Mouse (Mus musculus): ENCODE measurements around the gene Fer1l5. TPM values are rescaled to one million over a fixed set of nuclear protein-coding genes. Genes with fewer than 3 reads are reported as not detected.

Fer1l5 gene
- polyA plus RNA-seq, 1 experiment, result not detected

DNA sequence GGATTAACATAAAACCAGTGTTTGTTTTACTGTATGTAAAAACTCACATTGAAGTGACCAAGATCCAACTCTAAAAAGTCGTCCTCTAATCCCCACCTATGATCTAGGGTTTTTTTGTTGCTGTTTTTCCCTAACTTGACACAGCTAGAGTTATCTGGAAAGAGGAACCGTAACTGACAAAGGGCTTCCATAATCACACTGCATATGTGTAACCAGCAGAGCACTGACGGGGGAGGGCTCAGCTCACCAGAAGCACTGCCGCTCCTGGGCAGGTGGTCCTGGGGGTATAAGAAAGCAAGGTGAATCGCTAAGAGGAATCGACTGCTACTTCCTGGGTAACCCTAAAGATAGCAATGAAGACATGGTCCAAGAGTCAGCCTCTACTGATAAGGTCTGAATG is 29.5 kb upstream of the Fer1l5 start:
- Histone ChIP-seq H3K4me3 (replicated peaks; ENCODE audit: control insufficient read depth, low read depth, low read length) (no peak overlapping the region), H3K27ac (ENCODE audit: control insufficient read depth, insufficient read depth, low read depth, low read length, poor library complexity) (no peak overlapping the region), H3K4me1 (ENCODE audit: control insufficient read depth, insufficient read depth, low read length) (no peaks in the 10 kb centered on the region)
- no peak for TF ChIP-seq CTCF (IDR thresholded peaks at IDR 0.05; ENCODE audit: control insufficient read depth, insufficient read depth, low read length)
- TF ChIP-seq POLR2A (IDR thresholded peaks at IDR 0.05; ENCODE audit: borderline replicate concordance, control insufficient read depth, low read depth, low read length), result no peak
- 82% methylated on average over 6 of the region's 6 CpGs for WGBS

DNA sequence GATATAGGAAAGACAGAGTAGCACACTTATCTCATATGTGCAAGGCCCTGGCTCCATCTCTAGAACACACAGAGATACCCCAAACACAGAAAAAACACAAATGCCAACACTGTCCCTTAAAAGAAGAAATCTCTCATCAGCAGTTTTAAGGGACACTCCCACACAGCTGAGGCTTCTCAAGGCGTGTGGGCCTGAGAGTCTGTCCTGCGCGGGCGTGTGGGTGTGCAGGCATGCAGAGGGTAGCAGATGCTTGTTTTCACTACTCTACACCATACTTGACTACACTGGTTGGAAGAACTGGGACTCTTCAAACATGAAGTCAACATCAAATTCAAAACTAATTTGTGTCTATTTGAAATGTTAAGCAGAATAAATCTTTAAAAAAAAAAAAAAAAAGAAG is 19.7 kb upstream of the Fer1l5 start:
- Histone ChIP-seq H3K4me1 (ENCODE audit: control insufficient read depth, insufficient read depth, low read length) (no peaks in the 10 kb centered on the region), H3K27ac (ENCODE audit: control insufficient read depth, insufficient read depth, low read depth, low read length, poor library complexity) (no peak overlapping the region), H3K4me3 (replicated peaks; ENCODE audit: control insufficient read depth, low read depth, low read length) (no peak overlapping the region)
- WGBS, result 81% methylated on average over 4 of the region's 4 CpGs
- TF ChIP-seq CTCF (IDR thresholded peaks at IDR 0.05; ENCODE audit: control insufficient read depth, insufficient read depth, low read length) (no peak), POLR2A (IDR thresholded peaks at IDR 0.05; ENCODE audit: borderline replicate concordance, control insufficient read depth, low read depth, low read length) (no peak)

DNA sequence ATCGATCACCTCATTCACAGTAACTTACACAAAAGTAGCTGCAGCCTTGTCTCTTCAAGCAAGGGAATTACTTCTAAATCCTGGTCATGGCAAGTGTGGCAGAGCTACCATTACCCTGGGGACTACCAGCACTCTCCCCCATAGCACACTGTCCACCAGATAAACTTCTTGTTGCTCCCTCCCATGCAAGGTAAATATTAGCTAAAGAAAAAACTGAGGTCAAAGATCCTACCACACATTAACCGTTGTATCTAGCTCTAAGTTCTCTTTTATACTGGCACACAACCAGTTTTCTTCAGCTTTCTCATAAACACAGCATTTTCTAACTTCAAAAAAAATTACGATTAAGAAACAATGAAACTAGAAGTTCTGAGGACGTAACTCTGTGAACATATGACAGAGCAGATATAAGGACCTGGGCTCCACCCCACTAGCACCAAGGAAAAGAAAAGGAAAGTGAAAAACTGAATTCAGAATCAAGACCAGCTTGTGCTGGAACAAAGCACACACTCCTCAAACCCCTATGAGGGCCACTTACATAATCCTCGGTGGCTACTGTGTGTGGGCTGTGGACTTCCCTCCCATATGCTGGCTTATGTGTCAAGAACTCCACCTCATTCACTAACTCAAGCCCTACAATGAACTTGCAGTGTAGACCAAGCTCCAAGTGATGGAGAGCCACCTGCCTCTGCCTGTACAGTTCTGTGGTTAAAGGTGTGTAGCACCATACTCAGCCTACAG is 15.0 kb upstream of the Fer1l5 start:
- H3K27ac ChIP-seq (ENCODE audit: control insufficient read depth, insufficient read depth, low read depth, low read length, poor library complexity), result no peak overlapping the region
- no peak for TF ChIP-seq POLR2A (IDR thresholded peaks at IDR 0.05; ENCODE audit: borderline replicate concordance, control insufficient read depth, low read depth, low read length)
- no peak for TF ChIP-seq CTCF (IDR thresholded peaks at IDR 0.05; ENCODE audit: control insufficient read depth, insufficient read depth, low read length)

DNA sequence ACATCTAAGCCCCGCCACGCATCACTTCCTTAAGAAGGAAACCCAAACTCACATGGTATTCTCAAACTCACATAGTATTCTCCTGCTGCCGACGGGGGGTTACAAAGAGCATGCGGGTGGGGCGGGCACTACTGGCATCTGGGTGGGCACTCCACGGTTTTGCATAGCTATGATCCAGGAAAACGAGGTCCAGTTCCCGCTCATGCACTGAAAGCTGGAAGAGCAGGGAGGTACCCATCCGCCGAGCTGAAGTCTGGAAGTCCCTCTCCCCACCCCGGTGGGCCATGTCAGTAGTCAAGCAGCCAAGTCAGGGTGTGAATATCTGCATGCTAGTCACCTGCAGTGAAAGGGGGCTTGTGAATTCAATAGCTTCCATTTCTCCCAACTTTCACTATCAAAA is 4.4 kb upstream of the Fer1l5 start:
- WGBS, result 37% methylated on average over 12 of the region's 12 CpGs
- Histone ChIP-seq H3K4me1 (ENCODE audit: control insufficient read depth, insufficient read depth, low read length) (peaks cover 2% of the 10 kb centered on the region; the same call in 1 of the 2 replicates), H3K27ac (ENCODE audit: control insufficient read depth, insufficient read depth, low read depth, low read length, poor library complexity) (no peak overlapping the region), H3K4me3 (replicated peaks; ENCODE audit: control insufficient read depth, low read depth, low read length) (peak overlapping the region; percentile 71)
- no peak for TF ChIP-seq POLR2A (IDR thresholded peaks at IDR 0.05; ENCODE audit: borderline replicate concordance, control insufficient read depth, low read depth, low read length)
- TF ChIP-seq CTCF (IDR thresholded peaks at IDR 0.05; ENCODE audit: control insufficient read depth, insufficient read depth, low read length), result no peak

More for the DNA sequence above, 15.0 kb upstream of the Fer1l5 start:
- 80% methylated on average over 5 of the region's 5 CpGs for WGBS
- no peaks in the 10 kb centered on the region for H3K4me1 ChIP-seq (ENCODE audit: control insufficient read depth, insufficient read depth, low read length)
- no peak overlapping the region for H3K4me3 ChIP-seq (replicated peaks; ENCODE audit: control insufficient read depth, low read depth, low read length)

DNA sequence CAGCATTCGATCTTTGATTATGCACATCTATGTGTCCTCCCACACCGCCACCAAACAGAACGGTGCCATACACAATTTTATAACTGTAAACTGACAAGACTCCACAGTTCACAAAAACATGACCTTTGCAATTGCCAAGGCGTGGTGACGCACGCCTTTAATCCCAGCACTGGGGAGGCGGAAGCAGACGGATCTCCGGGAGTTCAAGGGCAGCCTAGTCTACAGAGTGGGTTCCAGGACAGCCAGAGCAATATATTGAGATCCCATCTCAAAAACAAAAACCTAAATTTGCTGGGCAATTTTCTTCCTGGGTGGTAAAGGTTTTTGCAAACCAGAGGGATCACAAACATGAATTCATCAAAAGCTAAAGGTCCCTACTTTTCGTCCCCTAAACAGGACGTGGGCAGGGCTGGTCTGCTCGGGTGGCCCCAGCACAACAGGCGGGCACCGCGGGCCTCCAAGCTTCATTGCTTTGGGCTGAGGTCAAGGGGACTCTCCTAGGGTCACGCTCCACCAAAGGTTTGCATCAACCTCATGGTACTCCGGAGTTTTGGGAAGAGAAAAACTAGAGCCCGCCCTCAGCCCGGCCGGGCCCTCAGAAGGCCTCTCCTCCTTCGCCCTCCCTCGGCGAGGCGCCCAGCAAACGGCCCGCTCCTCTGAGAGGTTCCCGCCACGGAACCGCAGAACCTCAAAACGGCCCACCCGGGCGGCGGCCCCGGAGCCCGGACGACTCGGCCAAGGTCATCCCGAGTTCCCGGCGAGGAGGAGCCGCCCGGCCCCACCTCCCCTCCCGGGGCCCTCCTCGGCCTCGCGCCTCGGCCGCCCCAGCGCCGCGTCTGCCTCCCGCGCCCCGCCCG is 3.8 kb upstream of the Fer1l5 start:
- H3K4me3 ChIP-seq (replicated peaks; ENCODE audit: control insufficient read depth, low read depth, low read length), result peak overlapping the region; percentile 71
- H3K4me1 ChIP-seq (ENCODE audit: control insufficient read depth, insufficient read depth, low read length), result peaks cover 2% of the 10 kb centered on the region; the same call in 1 of the 2 replicates
- WGBS, result 3% methylated on average over 53 of the region's 55 CpGs
- TF ChIP-seq CTCF (IDR thresholded peaks at IDR 0.05; ENCODE audit: control insufficient read depth, insufficient read depth, low read length) (no peak), POLR2A (IDR thresholded peaks at IDR 0.05; ENCODE audit: borderline replicate concordance, control insufficient read depth, low read depth, low read length) (no peak)
- peak overlapping the region; percentile 73 for H3K27ac ChIP-seq (ENCODE audit: control insufficient read depth, insufficient read depth, low read depth, low read length, poor library complexity)

DNA sequence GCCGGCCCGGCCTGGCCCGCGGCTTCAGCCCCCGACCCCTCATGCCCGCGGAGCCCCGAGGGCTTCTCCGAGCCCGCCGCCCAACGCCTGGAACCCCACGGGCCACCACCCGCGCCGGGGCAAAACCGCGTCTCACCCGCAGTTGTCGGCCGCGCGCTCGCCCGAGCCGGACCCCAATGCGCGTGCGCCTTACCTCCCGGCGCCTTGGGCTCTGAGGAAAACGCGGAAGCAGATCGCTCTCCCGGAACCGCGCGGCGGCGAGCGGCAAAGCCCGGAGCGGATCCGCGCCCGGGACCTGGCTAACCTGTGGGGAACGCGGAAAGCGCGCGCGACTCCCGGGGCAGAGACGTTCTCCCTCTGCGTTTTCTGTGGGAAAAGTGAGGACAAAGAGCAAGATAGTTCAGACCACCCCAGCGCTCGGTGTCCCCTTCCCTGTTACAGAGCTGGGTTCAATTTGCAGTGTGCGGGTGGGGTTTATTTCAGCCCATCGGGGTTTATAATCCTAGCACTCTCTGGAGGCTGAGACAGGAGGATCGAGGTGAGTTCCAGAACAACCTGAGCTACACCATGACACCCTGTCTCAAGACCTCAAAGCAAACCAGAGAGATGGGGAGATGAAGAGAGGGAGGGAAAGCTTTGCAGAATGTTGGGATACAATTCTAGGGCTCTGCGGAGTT is 3.0 kb upstream of the Fer1l5 start, which contains the start of gene Kansl3:
Kansl3 (minus strand) TSS at position 213 of the 677 bp plus-strand sequence.
- TF ChIP-seq CTCF (IDR thresholded peaks at IDR 0.05; ENCODE audit: control insufficient read depth, insufficient read depth, low read length) (no peak), POLR2A (IDR thresholded peaks at IDR 0.05; ENCODE audit: borderline replicate concordance, control insufficient read depth, low read depth, low read length) (peak; percentile 81; the same call in 1 of the 2 replicates)
- H3K27ac ChIP-seq (ENCODE audit: control insufficient read depth, insufficient read depth, low read depth, low read length, poor library complexity), result peak within 1 kb of the TSS; percentile 73
- peaks cover 2% of the 10 kb centered on the region; the same call in 1 of the 2 replicates for H3K4me1 ChIP-seq (ENCODE audit: control insufficient read depth, insufficient read depth, low read length)
- 5% methylated on average over 61 of the region's 61 CpGs for WGBS
- peak within 1 kb of the TSS; percentile 71 for H3K4me3 ChIP-seq (replicated peaks; ENCODE audit: control insufficient read depth, low read depth, low read length)

DNA sequence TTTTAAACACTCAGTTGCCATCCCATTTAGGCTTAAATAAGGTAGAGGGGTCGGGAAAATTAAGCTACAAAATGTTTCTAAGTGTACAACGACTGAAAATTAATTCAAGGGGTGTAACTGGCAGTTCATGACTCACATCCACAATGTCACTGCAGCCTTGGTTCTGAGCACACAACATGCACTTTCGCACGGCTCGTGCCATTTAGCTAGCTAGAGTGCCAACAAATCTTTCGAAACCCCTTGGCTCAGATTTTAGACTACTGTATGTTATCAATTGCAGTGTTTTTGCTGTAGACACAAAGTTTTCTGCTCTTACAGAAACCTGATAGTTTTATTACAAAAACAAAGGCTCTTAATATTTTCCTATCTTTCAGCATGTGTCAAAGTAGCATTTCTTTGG is 1.2 kb upstream of the Fer1l5 start:
- TF ChIP-seq CTCF (IDR thresholded peaks at IDR 0.05; ENCODE audit: control insufficient read depth, insufficient read depth, low read length) (no peak), POLR2A (IDR thresholded peaks at IDR 0.05; ENCODE audit: borderline replicate concordance, control insufficient read depth, low read depth, low read length) (no peak)
- Histone ChIP-seq H3K27ac (ENCODE audit: control insufficient read depth, insufficient read depth, low read depth, low read length, poor library complexity) (no peak overlapping the region), H3K4me3 (replicated peaks; ENCODE audit: control insufficient read depth, low read depth, low read length) (no peak overlapping the region), H3K4me1 (ENCODE audit: control insufficient read depth, insufficient read depth, low read length) (peaks cover 2% of the 10 kb centered on the region; the same call in 1 of the 2 replicates)
- 79% methylated on average over 6 of the region's 6 CpGs for WGBS
